Mouse (Mus musculus): Measurements from ENCODE around the gene Mybpc1. TPM values are rescaled to one million over a fixed set of nuclear protein-coding genes. Genes with fewer than 3 reads are reported as not detected.
"Not testable (repeated sequence)": the region's sequence is repeated elsewhere in the genome, so short reads cannot be mapped to it uniquely, and the experiment has no call there.

The Mybpc1 gene
- total RNA-seq, 2 experiments from 2014 or later, result 0.83 to 4.1 TPM

- DNase-seq, result no peak
Measured at GRCm38 (mm10) chr10:88492658-88493057, 112.3 kb downstream of the Mybpc1 start.

GRCm38 (mm10) chr10:88491632-88492031 is 113.3 kb downstream of the Mybpc1 start:
- DNase-seq, result no peak

DNA sequence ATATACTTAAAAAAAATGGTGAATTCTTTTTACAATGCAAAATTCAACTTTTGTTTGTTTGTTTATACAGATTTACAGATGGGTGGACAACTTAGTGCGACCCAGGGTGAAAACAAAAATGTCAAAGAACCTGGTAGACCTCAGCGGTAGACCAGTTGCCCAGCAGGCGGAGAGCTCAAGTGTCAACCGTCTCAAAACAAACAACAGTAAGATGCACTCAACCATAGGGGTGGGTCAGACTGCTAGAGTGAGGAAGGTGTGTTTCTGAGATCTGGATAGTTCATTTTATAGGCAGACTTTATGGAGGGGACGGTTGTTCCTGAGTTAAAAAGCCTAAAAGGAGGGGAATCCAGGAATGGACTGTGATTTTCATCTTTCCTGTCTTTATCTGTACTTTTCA is 116.3 kb downstream of the Mybpc1 start:
- DNase-seq, result no peak

- DNase-seq, result not testable (repeated sequence)
Measured at GRCm38 (mm10) chr10:88482866-88483265, 122.1 kb downstream of the Mybpc1 start.

Other genes starting within 250 kb of the Mybpc1 start
- gene Dram1, start 226.1 kb downstream of the Mybpc1 start, total RNA-seq (2021), result 1 to 10 TPM; 2.8 to 3.1 TPM
- gene Gnptab, start 226.0 kb downstream of the Mybpc1 start, total RNA-seq (2021), result 10 to 100 TPM; 36.5 to 36.6 TPM
- not detected for gene Sycp3, start 145.6 kb downstream of the Mybpc1 start, total RNA-seq (2021)
- gene Chpt1, start 101.1 kb downstream of the Mybpc1 start, total RNA-seq (2021), result 100 to 1,000 TPM; 104 to 107 TPM
- gene Spic, start 79.9 kb upstream of the Mybpc1 start, total RNA-seq (2021), result not detected
- gene Arl1, start 125.7 kb upstream of the Mybpc1 start, total RNA-seq (2021), result 10 to 100 TPM; 92.5 to 99.5 TPM
- gene Utp20, start 221.7 kb upstream of the Mybpc1 start, total RNA-seq (2021), result 10 to 100 TPM; 16.7 to 19.9 TPM